Mouse (Mus musculus) small intestine, adult 2 months (tissue): ENCODE measurements around the gene Jund.

Experiments
- CTCF ChIP-seq: fragments of 200-500 bp; IDR thresholded peaks from 2 replicates; pipeline ENCODE4 v1.5.1; 2012; ENCODE audit warnings: low read depth, mild to moderate bottlenecking, control low read depth, inconsistent platforms, low read length, moderate library complexity, mixed read lengths; ENCODE audit not compliant: insufficient replicate concordance, insufficient read length; ENCODE audit errors: extremely low read depth
- POLR2A ChIP-seq: fragments of 200-500 bp; IDR thresholded peaks from 2 replicates; pipeline ENCODE4 v1.6.1; 2012; ENCODE audit warnings: low read depth, mild to moderate bottlenecking, control low read depth, inconsistent platforms, low read length, moderate library complexity

DNA sequence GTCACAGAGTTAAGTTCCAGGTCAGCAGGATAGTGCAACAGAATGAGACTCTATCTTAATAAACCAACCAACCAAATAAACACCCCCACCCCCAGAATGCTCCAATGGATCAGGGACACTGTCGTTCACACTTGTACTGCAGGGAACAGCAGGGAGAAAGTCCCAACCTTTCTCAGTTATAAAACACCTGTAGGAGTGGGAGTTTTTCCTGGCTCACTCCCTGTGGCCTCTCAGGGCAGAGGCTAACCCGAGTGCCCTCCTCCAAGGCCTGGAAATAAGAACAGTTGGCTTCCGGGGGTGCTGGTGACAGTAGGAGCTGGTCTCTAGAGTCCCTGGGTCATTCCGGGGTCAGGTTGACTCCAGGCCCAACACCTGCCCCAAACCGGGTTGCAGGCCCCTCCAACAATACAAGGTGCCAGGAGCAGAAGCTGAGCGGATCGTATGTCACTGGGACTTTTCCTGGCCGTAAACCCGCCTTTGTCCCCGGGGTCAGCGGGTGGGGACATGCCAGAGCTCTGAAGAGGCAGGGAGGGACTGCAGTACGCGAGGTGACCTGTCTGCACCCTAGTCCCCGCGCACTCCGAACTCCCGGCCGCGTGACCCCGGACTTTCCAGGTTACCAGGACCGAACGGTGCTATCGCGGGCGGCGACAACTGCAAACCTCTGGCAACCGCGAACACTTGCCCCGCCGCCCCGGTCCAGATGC is 39.7 kb upstream of the Jund start:
- TF ChIP-seq CTCF = no peak
- TF ChIP-seq POLR2A = no peak; the same call in 1 of the 2 replicates
